Mouse (Mus musculus): ENCODE measurements around the gene Dlg4.
A peak's percentile ranks its signal among the peaks of the same experiment; 100 is the strongest.

Dlg4 gene

DNA sequence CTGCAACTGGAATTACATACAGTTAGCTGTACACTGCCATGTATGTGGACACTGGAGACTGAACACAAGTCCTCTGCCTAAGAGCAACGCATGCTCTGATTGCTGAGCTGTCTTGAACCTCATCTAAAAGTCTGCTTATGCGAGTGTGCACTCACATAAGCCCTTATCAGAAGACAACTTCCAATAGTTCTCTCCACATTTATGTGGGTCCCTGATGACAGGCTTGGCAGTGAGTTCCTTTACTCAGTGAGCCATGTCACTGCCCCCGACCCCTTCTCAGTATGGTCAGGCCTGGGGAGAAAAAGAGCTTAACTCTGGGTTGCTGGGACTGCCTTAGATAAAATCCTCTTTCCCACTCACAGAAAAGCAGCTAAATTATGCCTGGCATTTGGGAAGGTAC lies at the start of gene Dlg4:
TSS of gene Dlg4 (plus strand) at position 274 of the 400 bp plus-strand sequence.
- DNase-seq, result no peak

GRCm38 (mm10) chr11:69968793-69969192 lies 47.9 kb upstream of the Dlg4 start:
- DNase-seq, result no peak

DNA sequence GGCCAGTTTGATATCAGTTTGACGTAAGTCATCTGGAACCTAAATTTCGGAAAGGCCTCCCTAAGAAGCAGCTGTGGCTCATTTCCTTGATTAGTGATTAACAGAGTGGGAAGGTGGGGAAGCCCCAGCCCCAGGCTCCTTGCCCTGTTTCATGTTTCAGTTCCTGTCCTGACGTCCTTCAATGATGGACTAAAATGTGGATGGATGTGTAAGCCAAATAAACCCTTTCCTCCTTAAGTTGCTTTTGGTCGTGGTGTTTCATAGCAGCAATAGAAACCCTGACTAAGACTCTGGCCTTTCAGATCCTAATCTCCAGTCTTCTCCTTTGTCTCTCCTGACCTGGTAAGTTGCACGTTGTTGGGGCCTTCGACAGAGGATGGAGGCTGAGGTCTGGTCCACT lies 46.5 kb upstream of the Dlg4 start:
- no peak for DNase-seq

GRCm38 (mm10) chr11:69970775-69971174 lies 46.0 kb upstream of the Dlg4 start:
- DNase-seq, result no peak

DNA sequence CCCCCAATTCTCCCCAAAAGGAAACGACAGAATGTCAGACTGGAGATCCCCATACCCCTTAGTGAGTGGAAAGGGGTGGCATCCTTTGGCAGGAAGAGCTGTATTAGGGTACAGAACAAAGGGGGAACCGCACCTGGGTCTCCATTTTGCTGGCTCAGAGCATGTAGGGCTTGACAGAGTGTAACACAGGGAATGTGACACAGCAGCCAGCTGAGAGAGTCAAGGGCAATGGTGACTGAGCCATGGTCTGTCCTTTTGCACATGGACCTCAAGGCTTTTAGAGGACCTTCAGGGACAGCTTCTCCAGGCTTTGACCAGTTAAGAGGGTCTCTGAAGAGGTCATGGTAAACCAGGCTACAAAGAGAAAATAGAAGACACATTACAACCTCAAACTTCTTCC lies 41.8 kb upstream of the Dlg4 start:
- DNase-seq, result no peak

DNA sequence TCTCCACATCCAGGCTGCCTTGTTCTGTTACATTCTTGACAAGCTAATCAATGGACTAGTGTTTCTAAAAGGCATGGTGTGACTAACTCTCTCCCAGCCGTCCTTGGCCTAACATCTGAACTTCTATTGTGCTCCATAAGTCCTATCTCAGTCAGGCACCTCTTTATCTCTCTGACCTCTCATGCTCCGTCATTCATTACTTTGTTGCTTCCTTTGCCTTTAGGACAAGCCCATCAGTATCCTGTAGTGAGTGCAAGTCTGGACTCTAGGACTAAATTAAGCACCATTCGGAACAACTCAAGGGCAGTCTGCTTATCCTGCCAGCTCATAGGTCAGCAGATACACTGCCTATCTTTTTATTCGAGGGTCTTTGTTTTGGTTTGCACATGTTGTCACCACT lies 40.5 kb upstream of the Dlg4 start:
- no peak for DNase-seq

DNA sequence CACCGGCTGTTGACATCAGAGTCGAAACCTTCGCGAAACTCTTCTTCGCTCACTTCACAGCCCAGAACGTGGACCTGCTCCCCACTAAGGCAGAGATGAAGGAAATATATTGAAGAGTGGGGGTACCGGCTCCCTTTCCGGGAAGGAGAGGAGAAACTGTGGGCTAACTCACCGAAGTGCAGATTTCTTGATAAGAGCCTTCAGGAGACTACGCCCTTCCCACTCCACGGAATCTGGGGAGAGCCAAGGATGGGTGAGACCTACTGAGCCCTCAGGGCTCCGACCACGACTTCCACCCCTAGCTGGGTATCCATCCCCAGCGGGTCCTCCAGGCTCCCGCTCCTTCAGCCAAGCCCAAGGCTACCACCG lies 36.9 kb upstream of the Dlg4 start:
- DNase-seq, result no peak

DNA sequence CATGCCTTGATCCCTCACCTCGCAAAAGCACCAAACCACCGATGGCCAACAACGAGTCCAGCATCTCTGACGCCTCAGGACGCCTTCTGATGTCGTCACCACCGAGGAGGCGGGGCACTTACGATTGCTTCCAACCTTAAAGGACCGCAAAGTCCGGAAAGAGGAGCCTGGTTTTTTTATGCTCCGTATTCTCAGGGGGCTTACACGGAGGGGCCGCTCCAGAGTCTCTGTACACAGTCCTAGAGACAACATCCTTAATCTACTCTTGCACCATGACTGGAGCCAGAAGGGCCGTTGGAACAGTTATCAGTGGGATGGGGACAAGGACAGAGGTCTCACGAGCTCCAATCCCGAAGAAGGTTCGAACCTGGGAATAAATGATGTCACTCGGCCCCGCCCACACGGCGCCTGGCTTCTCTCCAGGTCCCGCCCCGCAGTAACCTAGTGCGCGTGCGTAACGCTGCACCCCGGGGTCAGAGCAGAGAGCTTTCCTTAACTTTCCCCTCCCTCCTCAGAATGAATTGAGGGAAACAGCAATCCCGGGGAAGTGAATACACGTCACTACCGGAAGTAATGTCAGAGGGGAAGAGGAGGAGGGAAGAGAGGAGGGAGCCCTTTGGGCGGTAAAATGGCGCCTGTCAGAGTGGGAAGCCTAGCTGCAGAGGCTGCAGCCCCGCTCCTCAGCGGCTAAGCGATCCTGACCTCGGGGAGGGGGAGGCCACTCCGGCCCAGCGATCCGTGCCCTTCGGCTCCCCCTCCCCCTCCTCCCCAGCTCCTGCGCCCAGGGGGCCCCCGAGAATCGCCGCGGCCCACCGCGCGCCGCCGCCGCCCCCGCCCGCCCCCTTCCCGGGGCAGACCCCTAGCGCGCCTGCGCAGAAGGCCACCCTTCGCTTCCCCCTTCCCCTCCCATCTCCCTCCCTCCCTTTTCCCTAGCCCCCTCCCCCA lies 36.3 kb upstream of the Dlg4 start:
- peak; percentile 99 for DNase-seq

- peak; percentile 76 for DNase-seq
These were observed 35.5 kb upstream of the Dlg4 start, which contains the start of gene Ctdnep1 for GRCm38 (mm10) chr11:69981141-69981762. TSS of gene Ctdnep1 (plus strand) at chr11:69981156.

DNA sequence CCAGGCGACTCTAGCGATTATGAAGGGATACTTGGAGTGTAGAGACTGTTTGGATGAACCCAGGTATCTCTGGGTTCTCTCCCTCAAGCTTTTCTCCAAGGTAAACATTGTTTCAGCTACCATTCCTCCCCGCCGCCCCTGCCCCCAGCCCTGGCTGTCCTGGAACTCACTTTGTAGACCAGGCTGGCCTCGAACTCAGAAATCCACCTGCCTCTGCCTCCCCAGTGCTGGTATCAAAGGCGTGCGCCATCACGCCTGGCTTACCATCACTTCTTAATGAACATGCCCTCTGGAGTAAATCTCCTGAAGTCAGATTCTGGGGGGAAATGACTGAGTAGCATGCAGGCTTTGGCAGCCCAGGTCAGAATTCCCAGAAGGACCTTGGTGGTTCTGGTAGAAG lies 34.5 kb upstream of the Dlg4 start, which contains the start of gene Elp5:
TSS of gene Elp5 (minus strand) at position 293 of the 400 bp plus-strand sequence.
- DNase-seq, result peak; percentile 43

DNA sequence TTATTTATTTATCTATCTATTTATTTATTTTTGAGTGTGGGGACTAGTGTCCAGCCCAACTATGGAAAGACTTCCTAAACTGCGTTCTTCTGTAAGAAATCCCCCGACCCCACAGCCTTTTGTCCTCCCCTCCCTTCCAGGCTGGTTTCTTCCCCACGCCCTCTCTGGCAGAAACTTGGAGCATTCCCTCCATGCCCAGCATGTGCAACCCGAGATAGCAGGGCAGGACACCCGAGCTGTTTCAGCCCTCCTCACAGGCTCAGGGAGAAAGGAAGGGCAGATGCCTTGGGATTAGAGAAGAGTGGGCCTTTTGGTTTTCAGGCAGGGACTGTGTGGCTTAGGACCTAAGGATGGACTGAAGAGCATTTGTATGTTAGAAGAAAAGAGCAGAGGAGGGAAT lies 33.9 kb upstream of the Dlg4 start:
- peak; percentile 43 for DNase-seq

DNA sequence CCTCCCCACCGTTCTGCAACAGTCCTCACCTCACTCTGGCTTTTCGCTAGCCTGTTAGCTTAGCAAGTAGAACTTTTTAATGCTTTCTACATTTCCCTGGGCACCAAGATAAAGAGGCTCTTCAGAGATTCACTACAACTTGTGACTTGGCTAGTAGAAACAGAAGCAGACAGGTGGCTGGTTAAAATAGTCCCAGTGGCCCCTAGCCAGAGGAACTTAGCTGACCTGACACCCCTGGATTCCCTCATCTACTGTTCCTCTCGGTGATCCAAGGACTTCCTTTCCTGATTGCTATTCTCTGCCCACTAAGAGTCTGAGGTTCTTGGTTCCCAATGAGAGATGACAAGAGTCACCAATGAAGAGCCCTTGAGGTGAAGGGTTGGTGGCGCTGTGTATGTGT lies 33.4 kb upstream of the Dlg4 start:
- DNase-seq, result no peak

DNA sequence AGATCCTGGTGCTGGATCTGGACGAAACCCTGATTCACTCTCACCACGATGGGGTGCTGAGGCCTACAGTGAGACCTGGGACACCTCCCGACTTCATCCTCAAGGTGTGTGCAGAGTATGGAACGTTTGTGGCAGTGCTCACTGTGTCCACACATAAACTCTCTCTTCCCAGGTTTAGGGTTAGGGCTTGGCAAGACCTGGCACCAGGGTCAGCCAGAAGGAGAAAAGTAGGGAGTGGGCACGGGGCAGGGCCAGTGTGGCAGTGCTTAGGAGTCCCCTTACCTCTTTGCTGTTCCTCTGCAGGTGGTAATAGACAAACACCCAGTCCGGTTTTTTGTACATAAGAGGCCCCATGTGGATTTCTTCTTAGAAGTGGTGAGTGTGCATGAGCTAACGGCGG lies 32.3 kb upstream of the Dlg4 start:
- DNase-seq, result no peak

DNA sequence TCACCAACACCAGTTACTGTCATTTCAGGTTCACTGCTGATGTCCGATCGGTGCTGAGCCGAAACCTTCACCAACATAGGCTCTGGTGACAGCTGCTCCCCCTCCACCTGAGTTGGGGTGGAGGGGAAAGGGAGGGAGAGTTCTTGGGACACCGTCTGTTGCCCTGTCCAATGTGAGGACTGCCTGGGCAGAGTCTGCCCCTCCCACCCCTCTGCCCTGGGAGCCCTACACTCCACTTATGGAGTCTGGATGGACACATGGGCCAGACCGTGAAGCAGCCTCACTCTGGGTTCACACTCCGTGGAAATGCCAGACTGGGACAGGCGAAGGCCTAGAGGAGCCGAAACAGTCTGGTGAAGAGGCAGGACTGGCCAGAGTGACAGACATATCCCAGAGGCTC lies 26.8 kb upstream of the Dlg4 start:
- peak; percentile 65 for DNase-seq

- peak; percentile 94 for DNase-seq
These were observed 25.7 kb upstream of the Dlg4 start, which contains the start of gene Gabarap for GRCm38 (mm10) chr11:69990850-69991691. TSS of gene Gabarap (plus strand) at chr11:69991143.

GRCm38 (mm10) chr11:69991711-69992110 lies 25.0 kb upstream of the Dlg4 start:
- no peak for DNase-seq

DNA sequence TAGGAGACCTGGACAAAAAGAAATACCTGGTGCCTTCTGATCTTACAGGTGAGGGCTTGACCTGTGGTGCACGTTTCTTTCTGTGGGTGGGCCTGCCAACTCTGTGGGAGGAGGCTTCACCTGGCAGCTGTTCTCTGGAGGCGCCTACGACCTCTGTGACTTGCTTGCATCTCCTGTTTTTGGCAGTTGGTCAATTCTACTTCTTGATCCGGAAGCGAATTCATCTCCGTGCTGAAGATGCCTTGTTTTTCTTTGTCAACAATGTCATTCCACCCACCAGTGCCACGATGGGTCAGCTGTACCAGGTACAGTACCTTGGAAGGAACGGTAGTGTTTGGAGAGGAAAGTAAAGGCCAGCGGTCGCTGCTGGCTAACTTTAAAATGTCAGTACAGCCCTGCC lies 24.3 kb upstream of the Dlg4 start:
- DNase-seq, result peak; percentile 72

DNA sequence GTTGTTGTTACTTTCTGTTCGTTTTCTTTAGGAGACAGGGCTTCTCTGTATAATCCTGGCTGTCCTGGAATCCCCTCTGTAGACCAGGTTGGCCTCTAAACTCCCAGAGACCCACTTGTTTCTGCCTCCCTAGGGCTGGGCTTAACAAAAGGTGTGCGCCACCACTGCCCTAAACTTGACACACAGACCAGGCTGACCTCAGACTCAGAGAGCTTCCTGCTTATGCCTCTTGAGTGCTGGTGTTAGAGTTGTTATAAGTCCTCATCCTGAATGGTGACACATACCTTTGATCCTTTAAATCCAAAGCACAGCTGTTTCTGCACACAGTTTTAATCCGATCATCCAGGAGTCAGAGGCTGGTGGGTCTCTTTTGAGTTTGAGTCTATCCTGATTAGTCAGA lies 23.8 kb upstream of the Dlg4 start:
- DNase-seq, result peak; percentile 42

DNA sequence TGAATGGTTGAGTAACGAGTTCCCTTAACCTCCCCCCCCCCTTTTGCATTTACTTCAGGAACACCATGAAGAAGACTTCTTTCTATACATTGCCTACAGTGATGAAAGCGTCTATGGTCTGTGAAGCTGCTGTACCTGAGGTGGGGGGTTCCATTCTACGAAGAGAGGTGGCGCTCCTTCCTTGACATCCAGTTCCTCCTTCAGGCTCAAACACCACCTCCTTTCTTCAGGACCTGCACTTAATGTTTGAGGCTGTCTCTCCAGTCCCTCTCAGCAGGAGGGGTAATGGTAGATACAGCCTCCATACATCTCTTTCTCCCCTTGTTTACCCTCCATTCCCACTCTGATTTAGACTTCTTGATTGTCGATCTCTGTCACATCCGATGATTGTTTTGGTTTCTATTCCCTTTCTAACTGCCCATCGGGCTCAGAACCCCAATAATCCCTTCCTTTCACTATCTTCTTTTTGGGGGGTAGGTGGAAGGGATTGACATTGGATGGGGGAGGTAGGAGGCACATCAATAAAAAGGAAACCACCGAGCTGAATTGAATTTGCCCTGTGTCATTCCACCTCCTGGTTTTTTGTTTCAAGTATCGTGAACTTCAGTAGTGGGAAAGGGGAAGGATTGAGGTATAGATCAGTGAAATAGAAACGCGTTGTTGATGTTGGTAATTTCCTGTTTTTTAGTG lies 22.2 kb upstream of the Dlg4 start:
- DNase-seq, result peak; percentile 65

- DNase-seq, result peak; percentile 99
These were observed 21.3 kb upstream of the Dlg4 start, which contains the start of gene Phf23 for GRCm38 (mm10) chr11:69995391-69995960. TSS of gene Phf23 (plus strand) at chr11:69995777.

DNA sequence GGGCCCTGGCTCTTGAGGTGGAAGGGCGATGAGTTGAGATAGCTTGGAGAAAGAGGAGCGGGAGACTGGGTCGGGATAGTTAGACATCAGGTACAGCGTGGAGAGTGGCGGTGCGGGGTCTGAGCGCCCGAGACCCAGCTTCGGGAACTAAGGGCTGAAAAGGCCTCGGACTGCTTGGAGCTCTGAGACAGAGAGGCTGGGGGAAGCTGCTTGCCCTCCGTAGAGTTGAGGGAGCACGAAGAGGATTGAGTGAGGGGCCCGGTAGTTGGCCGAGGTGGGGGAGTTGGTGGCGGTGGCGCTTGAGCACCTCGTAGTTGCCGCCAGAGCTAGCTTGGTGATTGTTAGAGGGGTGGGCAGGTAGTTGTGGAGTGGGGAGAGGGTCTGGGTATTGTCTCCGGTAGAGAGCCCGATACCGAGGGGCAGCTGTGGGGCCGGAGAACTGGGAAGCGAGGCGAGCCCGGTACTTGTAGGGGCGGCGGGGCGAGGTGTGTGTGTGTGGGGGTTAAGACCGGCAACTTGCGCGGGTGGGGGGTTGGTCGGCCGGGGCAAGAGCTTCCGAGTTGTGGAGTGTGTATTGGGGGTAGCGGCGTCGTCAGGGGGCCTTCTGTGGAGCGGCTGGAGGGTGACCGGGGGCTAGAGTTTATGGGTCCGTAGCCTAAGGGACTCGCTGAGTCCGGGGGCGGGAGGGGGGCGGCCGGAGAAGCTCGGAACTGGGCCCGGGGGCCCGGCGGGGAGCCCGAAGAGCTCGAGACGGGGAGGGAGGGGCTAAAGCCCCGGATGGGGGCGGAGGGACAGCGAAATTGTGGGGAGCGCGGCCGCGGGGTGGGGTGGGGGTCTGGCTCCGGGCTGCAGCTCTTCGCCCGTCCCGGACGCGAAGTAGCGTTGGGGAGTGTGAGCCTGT lies 20.3 kb upstream of the Dlg4 start:
- DNase-seq, result peak; percentile 76
